14 mouse cellular contexts compared by ENCODE assay signal in the genomic region with DNA sequence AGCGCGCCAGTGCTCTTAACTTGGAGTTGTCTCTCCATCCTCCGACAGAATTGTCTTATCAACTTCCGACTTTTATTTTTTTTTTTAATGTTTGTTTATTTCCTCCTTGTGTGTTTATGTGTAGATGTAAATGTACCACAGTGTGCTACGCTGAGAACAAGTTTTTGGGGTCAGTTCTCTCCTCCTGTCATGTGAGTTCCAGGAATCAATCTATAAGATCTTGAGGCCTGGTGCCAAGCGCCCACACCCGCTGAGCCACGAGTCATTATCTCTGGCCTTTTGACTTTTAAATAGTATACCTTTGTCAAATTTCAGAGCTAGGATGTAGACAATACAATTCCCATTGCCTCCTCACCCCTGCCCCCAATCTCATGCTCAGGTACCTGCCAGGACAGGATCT. TPM values are rescaled to one million over a fixed set of nuclear protein-coding genes. Genes with fewer than 3 reads are reported as not detected.
DNase-seq lines count a peak whose midpoint lies in the region; ATAC-seq and TF ChIP-seq lines count a peak whose summit lies in the region.
"Had no signal": no experiment of that assay in that cellular context is flagged by ENCODE, and none has a peak within 500 bp of the region (broad histone marks: within the 10 kb centered on the region; RNA-seq: fewer than 3 reads in every experiment).

No protein-coding gene starts in this region.

- no peaks in the 10 kb centered on the region for H3K27me3 ChIP-seq in forebrain, embryonic 14.5 days (replicated peaks; ENCODE audit: control insufficient read depth, insufficient read depth, low read length)
- H3K27me3 ChIP-seq in forebrain, postnatal 0 days (ENCODE audit: insufficient read depth, low read length), result no peaks in the 10 kb centered on the region
- no peaks in the 10 kb centered on the region for H3K27me3 ChIP-seq in hindbrain, embryonic 14.5 days (ENCODE audit: control insufficient read depth, insufficient read depth, low read length)
- H3K27me3 ChIP-seq in hindbrain, embryonic 12.5 days, result no peaks in the 10 kb centered on the region
- no peaks in the 10 kb centered on the region for H3K27me3 ChIP-seq in hindbrain, postnatal 0 days (ENCODE audit: insufficient read depth, low read length)
- H3K27me3 ChIP-seq in midbrain, embryonic 13.5 days, result no peaks in the 10 kb centered on the region

- ATAC-seq in forebrain, embryonic 14.5 days, result no peak
- no peak for ATAC-seq in forebrain, postnatal 0 days
- ATAC-seq in hindbrain, embryonic 14.5 days (ENCODE audit: low FRiP score), result no peak
- no peak for ATAC-seq in hindbrain, embryonic 12.5 days (ENCODE audit: low FRiP score)
- no peak for ATAC-seq in hindbrain, postnatal 0 days
- ATAC-seq in midbrain, embryonic 13.5 days, result no peak

- peak overlapping the region; percentile 58; the same call in 1 of the 2 replicates for H3K27ac ChIP-seq in forebrain, embryonic 14.5 days (ENCODE audit: low read depth, low read length)
- H3K27ac ChIP-seq in forebrain, postnatal 0 days (ENCODE audit: low read depth, low read length), result no peak overlapping the region
- peak overlapping the region; percentile 80 for H3K27ac ChIP-seq in hindbrain, embryonic 14.5 days
- H3K27ac ChIP-seq in hindbrain, embryonic 12.5 days, result no peak overlapping the region
- peak overlapping the region; percentile 82 for H3K27ac ChIP-seq in hindbrain, postnatal 0 days
- H3K27ac ChIP-seq in midbrain, embryonic 13.5 days, result peak overlapping the region; percentile 63

- no peaks in the 10 kb centered on the region for H3K9me3 ChIP-seq in forebrain, embryonic 14.5 days (replicated peaks; ENCODE audit: control insufficient read depth, low read length)
- H3K9me3 ChIP-seq in forebrain, postnatal 0 days (ENCODE audit: low read length), result no peaks in the 10 kb centered on the region
- no peaks in the 10 kb centered on the region for H3K9me3 ChIP-seq in hindbrain, embryonic 14.5 days (ENCODE audit: control insufficient read depth, low read length)
- no peaks in the 10 kb centered on the region for H3K9me3 ChIP-seq in hindbrain, embryonic 12.5 days (replicated peaks)
- H3K9me3 ChIP-seq in hindbrain, postnatal 0 days (ENCODE audit: low read length), result no peaks in the 10 kb centered on the region
- H3K9me3 ChIP-seq in midbrain, embryonic 13.5 days, result no peaks in the 10 kb centered on the region

- no peak for DNase-seq in forebrain, embryonic 14.5 days (ENCODE audit: low spot score)
- DNase-seq in forebrain, postnatal 0 days, result no peak
- DNase-seq in hindbrain, embryonic 14.5 days (ENCODE audit: low spot score), result no peak
- no peak for DNase-seq in hindbrain, postnatal 0 days (ENCODE audit: low spot score)
- no peak for DNase-seq in layer of hippocampus, postnatal 36 days
- DNase-seq in thymus, postnatal 25 days, result no peak
- DNase-seq: adrenal gland, postnatal 14 days; cerebellum, adult 8-10 months; kidney, postnatal 25 days; lung, adult 2 months; thymus, adult 18-20 months had no signal

- no peak for TF ChIP-seq CTCF in forebrain, postnatal 0 days (IDR thresholded peaks at IDR 0.05; ENCODE audit: low read depth)
- TF ChIP-seq CTCF in hindbrain, postnatal 0 days (IDR thresholded peaks at IDR 0.05; ENCODE audit: low read depth), result no peak

- no peaks in the 10 kb centered on the region for H3K36me3 ChIP-seq in forebrain, embryonic 14.5 days (ENCODE audit: control insufficient read depth, insufficient read depth, low read length)
- H3K36me3 ChIP-seq in forebrain, postnatal 0 days (ENCODE audit: insufficient read depth), result no peaks in the 10 kb centered on the region
- H3K36me3 ChIP-seq in hindbrain, embryonic 14.5 days (replicated peaks; ENCODE audit: control insufficient read depth, insufficient read depth), result no peaks in the 10 kb centered on the region
- no peaks in the 10 kb centered on the region for H3K36me3 ChIP-seq in hindbrain, embryonic 12.5 days
- H3K36me3 ChIP-seq in hindbrain, postnatal 0 days (ENCODE audit: insufficient read depth, low read length), result no peaks in the 10 kb centered on the region
- H3K36me3 ChIP-seq in midbrain, embryonic 13.5 days, result no peaks in the 10 kb centered on the region

- no peak overlapping the region for H3K4me2 ChIP-seq in forebrain, embryonic 14.5 days (ENCODE audit: low read length)
- no peak overlapping the region for H3K4me2 ChIP-seq in forebrain, postnatal 0 days (ENCODE audit: low read depth)
- H3K4me2 ChIP-seq in hindbrain, embryonic 14.5 days (replicated peaks), result no peak overlapping the region
- no peak overlapping the region for H3K4me2 ChIP-seq in hindbrain, embryonic 12.5 days (replicated peaks)
- no peak overlapping the region for H3K4me2 ChIP-seq in hindbrain, postnatal 0 days (ENCODE audit: low read depth, low read length)
- no peak overlapping the region for H3K4me2 ChIP-seq in midbrain, embryonic 13.5 days (replicated peaks)

- H3K4me1 ChIP-seq in forebrain, embryonic 14.5 days (ENCODE audit: control insufficient read depth, insufficient read depth, low read length), result peaks cover 7% of the 10 kb centered on the region
- H3K4me1 ChIP-seq in forebrain, postnatal 0 days (ENCODE audit: insufficient read depth), result no peaks in the 10 kb centered on the region
- peaks cover 7% of the 10 kb centered on the region; the same call in 1 of the 2 replicates for H3K4me1 ChIP-seq in hindbrain, embryonic 14.5 days (replicated peaks; ENCODE audit: control insufficient read depth, insufficient read depth, low read length)
- H3K4me1 ChIP-seq in hindbrain, embryonic 12.5 days, result peaks cover 5% of the 10 kb centered on the region
- H3K4me1 ChIP-seq in hindbrain, postnatal 0 days (ENCODE audit: insufficient read depth, low read length), result peaks cover 6% of the 10 kb centered on the region; the same call in 1 of the 2 replicates
- peaks cover 14% of the 10 kb centered on the region for H3K4me1 ChIP-seq in midbrain, embryonic 13.5 days (replicated peaks)

- H3K9ac ChIP-seq in forebrain, embryonic 14.5 days (ENCODE audit: low read length), result no peak overlapping the region
- H3K9ac ChIP-seq in forebrain, postnatal 0 days, result no peak overlapping the region
- no peak overlapping the region for H3K9ac ChIP-seq in hindbrain, embryonic 14.5 days
- no peak overlapping the region for H3K9ac ChIP-seq in hindbrain, embryonic 12.5 days
- H3K9ac ChIP-seq in hindbrain, postnatal 0 days (replicated peaks; ENCODE audit: low read length), result no peak overlapping the region
- H3K9ac ChIP-seq in midbrain, embryonic 13.5 days (replicated peaks), result no peak overlapping the region

- WGBS in forebrain, embryonic 14.5 days, result 90% methylated on average over 8 of the region's 8 CpGs
- WGBS in forebrain, postnatal 0 days, result 87% methylated on average over 8 of the region's 8 CpGs
- WGBS in hindbrain, embryonic 14.5 days, result 86% methylated on average over 8 of the region's 8 CpGs
- 92% methylated on average over 8 of the region's 8 CpGs for WGBS in hindbrain, embryonic 12.5 days
- 81% methylated on average over 8 of the region's 8 CpGs for WGBS in hindbrain, postnatal 0 days
- 88% methylated on average over 8 of the region's 8 CpGs for WGBS in midbrain, embryonic 13.5 days

- no peak overlapping the region for H3K4me3 ChIP-seq in forebrain, embryonic 14.5 days (ENCODE audit: low read depth, low read length)
- H3K4me3 ChIP-seq in forebrain, postnatal 0 days (ENCODE audit: low read depth, low read length), result no peak overlapping the region
- H3K4me3 ChIP-seq in hindbrain, embryonic 14.5 days (replicated peaks; ENCODE audit: low read length), result no peak overlapping the region
- no peak overlapping the region for H3K4me3 ChIP-seq in hindbrain, embryonic 12.5 days
- no peak overlapping the region for H3K4me3 ChIP-seq in hindbrain, postnatal 0 days (ENCODE audit: low read length)
- H3K4me3 ChIP-seq in midbrain, embryonic 13.5 days (replicated peaks), result no peak overlapping the region

RNA-seq across cellular contexts. Expression of a gene that starts 28.9 kb away (rescaled TPM):
- 6.4 and 6.9 TPM in 2 replicates for polyA plus RNA-seq in forebrain, embryonic 14.5 days (2014; fragmentation: Nextera tagmentation; extraction: Ambion mirVana)
- 19.7 and 20.9 TPM in 2 replicates for total RNA-seq in forebrain, postnatal 0 days (2014; rRNA removed)
- 1.7 and 2.4 TPM in 2 replicates for polyA plus RNA-seq in forebrain, postnatal 0 days (2015; fragmentation: Nextera tagmentation; extraction: Ambion mirVana)
- polyA plus RNA-seq in hindbrain, embryonic 14.5 days (2014; fragmentation: Nextera tagmentation; extraction: Ambion mirVana), result 8.2 and 8.5 TPM in 2 replicates
- 5.3 and 5.8 TPM in 2 replicates for polyA plus RNA-seq in hindbrain, embryonic 12.5 days (2016; fragmentation: Nextera tagmentation; extraction: Ambion mirVana)
- total RNA-seq in hindbrain, postnatal 0 days (2014; rRNA removed), result 17.5 and 20.6 TPM in 2 replicates
- polyA plus RNA-seq in hindbrain, postnatal 0 days (2015; fragmentation: Nextera tagmentation; extraction: Ambion mirVana), result 4.2 and 4.6 TPM in 2 replicates
- 5.0 and 7.6 TPM in 2 replicates for polyA plus RNA-seq in midbrain, embryonic 13.5 days (2015; fragmentation: Nextera tagmentation; extraction: Ambion mirVana)
- 10 to 100 TPM; 15.0 to 18.8 TPM for total RNA-seq in layer of hippocampus, postnatal 36 days (2021)

RNA-seq across cellular contexts. Expression of a gene that starts 56.3 kb away (rescaled TPM):
- 0.29 and 0.35 TPM in 2 replicates for polyA plus RNA-seq in forebrain, embryonic 14.5 days (2014; fragmentation: Nextera tagmentation; extraction: Ambion mirVana)
- not detected in 2 replicates for total RNA-seq in forebrain, postnatal 0 days (2014; rRNA removed)
- 0.14 and 0.41 TPM in 2 replicates for polyA plus RNA-seq in forebrain, postnatal 0 days (2015; fragmentation: Nextera tagmentation; extraction: Ambion mirVana)
- 0.48 and 0.60 TPM in 2 replicates for polyA plus RNA-seq in hindbrain, embryonic 14.5 days (2014; fragmentation: Nextera tagmentation; extraction: Ambion mirVana)
- polyA plus RNA-seq in hindbrain, embryonic 12.5 days (2016; fragmentation: Nextera tagmentation; extraction: Ambion mirVana), result 0.39 and 0.44 TPM in 2 replicates
- total RNA-seq in hindbrain, postnatal 0 days (2014; rRNA removed), result not detected in 2 replicates
- polyA plus RNA-seq in hindbrain, postnatal 0 days (2015; fragmentation: Nextera tagmentation; extraction: Ambion mirVana), result 0.21 TPM in 2 replicates
- 0.42 and 0.63 TPM in 2 replicates for polyA plus RNA-seq in midbrain, embryonic 13.5 days (2015; fragmentation: Nextera tagmentation; extraction: Ambion mirVana)
- total RNA-seq in layer of hippocampus, postnatal 36 days (2021), result not detected
- total RNA-seq: adrenal gland, postnatal 14 days had no signal
- polyA plus RNA-seq: lung, adult 2 months; small intestine, adult 2 months had no signal

Comparison
In these comparisons a context has a peak if more than half of its experiments do, and no peak if none do; other contexts are left out.
1. H3K27ac ChIP-seq: peak in forebrain, embryonic 14.5 days (single experiment), hindbrain, embryonic 14.5 days (single experiment), hindbrain, postnatal 0 days (single experiment) and midbrain, embryonic 13.5 days (single experiment); none in forebrain, postnatal 0 days (single experiment) and hindbrain, embryonic 12.5 days (single experiment).